Mouse (Mus musculus) retina, postnatal 1 day (tissue): ENCODE results near the gene Dnajb1.
A peak's percentile ranks its signal among the peaks of the same experiment; 100 is the strongest.
"Not testable (repeated sequence)": the region's sequence is repeated elsewhere in the genome, so short reads cannot be mapped to it uniquely, and the experiment has no call there.

Experiments used
- DNase-seq: peaks from one replicate; pipeline ENCODE4 v3.0.0-alpha.2; 2012

The Dnajb1 gene

GRCm38 (mm10) chr8:83607661-83608397, at the start of gene Dnajb1, which contains the start of gene Tecr:
Gene Dnajb1 (plus strand): TSS chr8:83608193.
Gene Tecr (minus strand): TSS chr8:83607971.
- DNase-seq: peak; percentile 99

- no peak for DNase-seq
Observed at GRCm38 (mm10) chr8:83562669-83563068, 45.3 kb upstream of the Dnajb1 start.

GRCm38 (mm10) chr8:83563246-83563645, 44.7 kb upstream of the Dnajb1 start:
- DNase-seq: no peak

GRCm38 (mm10) chr8:83565731-83566375, 42.1 kb upstream of the Dnajb1 start:
- peak; percentile 62 for DNase-seq

- DNase-seq: peak; percentile 96
Observed at GRCm38 (mm10) chr8:83566469-83567395, 41.3 kb upstream of the Dnajb1 start, which contains the start of gene Ndufb7. Gene Ndufb7 (plus strand): TSS chr8:83566671.

DNA sequence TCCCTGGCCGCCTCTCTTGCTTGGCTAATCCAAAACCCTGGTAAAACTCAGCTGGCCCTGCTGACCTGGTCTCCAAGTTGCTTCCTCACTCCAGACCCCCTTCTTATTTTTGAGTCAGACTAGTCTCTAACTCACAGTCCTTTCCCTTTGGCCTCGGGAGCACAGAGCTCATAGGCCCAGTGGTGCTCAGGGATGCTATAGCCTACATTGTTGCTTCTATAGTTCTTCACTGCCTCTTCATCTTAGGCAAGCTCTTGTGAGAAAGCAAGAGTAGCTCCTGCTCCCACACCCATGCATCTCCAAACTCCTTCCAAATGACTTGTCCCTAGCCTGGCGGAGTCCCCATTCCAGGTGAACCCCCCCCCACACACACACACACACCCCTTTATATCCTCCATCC, 40.3 kb upstream of the Dnajb1 start:
- DNase-seq: no peak

- DNase-seq: no peak
Observed at GRCm38 (mm10) chr8:83568128-83568527, 39.9 kb upstream of the Dnajb1 start.

- DNase-seq: no peak
Observed at GRCm38 (mm10) chr8:83568755-83569154, 39.2 kb upstream of the Dnajb1 start.

- DNase-seq: no peak
Observed at GRCm38 (mm10) chr8:83569165-83569564, 38.8 kb upstream of the Dnajb1 start.

DNA sequence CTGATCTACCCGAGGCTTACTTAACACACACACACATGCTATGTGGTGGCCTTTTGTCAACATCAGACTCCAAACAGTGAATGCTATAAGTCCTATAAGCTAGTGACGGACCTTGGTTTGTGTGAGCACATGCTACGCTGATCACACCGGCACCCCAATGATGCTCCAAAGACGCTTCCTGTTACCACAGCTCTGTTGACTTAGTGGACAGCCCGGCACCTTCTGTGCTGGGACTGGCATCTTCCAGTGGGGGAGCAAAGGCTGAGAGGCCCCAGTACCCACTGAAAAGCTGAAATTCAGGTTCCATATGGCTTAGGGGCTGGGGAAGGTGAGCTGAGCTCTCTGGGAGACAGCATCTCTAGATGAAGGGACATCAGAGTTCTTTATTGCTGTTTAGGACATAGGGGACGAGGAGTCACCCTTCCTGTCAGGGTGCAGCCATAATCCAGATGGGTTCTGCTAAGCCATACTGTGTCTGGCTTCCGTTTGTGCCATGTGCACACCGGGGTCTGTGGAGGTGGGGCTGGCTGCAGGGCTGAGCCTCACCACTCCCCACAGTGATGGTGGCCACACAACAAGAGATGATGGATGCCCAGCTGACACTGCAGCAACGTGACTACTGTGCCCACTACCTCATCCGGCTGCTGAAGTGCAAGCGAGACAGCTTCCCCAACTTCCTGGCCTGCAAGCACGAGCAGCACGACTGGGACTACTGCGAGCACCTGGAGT, 37.6 kb upstream of the Dnajb1 start:
- no peak for DNase-seq

DNA sequence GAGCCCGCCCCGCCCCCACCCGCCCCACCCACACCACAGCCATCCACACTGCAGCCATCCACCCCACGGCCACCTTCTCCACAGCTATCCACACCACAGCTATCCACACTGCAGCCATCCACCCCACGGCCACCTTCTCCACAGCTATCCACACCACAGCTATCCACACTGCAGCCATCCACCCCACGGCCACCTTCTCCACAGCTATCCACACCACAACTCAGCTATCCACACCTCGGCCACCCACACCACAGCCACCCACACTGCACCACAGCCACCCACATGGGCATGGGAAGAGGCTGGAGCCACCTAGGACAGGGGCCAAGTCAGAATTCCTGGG, 37.0 kb upstream of the Dnajb1 start:
- DNase-seq: not testable (repeated sequence)

GRCm38 (mm10) chr8:83571791-83572190, 36.2 kb upstream of the Dnajb1 start:
- DNase-seq: no peak

DNA sequence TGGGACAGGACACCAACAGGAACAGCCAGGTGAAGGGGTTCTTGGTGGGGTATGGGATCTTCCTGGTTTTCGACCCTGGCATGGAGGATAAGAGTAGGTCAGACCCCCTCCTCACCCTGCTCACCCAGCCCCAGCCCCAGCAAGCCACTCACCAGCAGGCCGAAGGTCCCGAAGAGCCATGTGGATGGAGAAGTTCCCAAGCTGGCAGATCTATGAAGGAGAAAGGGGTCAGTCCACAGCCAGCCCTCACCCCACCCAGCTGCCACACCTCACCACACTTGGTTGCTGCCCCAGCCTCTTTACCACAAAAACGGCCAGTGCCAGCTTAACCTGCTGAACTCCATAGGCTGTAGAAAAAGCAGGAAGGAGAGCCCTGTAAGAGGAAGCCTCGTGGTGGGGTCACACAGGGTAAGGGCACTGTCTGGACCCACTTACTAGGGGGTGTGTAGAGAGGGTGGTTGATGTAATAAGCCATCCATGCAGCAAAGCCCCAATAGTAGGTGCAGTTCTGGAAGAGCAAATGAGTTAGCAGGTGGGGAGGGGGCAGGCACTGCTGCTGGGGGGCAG, 35.7 kb upstream of the Dnajb1 start:
- no peak for DNase-seq

GRCm38 (mm10) chr8:83573140-83573875, 34.7 kb upstream of the Dnajb1 start:
- no peak for DNase-seq

DNA sequence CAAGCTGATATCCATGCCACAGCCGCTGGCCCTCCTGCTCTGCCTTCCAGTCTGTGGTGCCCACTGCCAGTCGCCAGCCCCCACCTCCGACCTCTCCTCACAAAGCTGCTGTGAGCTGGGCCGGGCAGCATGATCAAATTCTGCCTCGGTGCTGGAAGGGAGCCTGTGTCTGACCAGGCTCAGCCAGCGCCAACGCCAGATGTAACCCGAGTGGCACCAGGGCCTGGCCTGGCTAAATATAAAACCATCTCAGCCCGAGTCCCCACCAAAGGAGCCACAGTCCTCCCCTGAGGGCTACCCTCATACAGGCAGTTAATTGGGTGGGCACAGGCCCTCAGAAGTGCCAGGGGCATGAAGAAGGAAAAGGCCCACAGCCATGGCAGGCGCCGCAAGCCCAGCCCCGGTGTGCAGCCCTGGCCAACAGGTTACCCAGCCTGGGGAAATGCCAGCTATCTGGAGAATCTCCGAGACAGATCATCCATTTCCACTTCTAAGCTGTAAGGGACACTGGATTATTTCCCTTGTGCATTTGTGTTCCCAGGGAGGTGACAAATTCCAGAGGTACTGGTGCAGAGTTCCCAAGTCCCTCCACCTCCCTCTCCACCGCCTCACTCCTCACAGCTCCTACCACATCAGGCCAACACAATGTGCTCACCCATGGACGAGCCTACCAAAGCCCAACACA, 33.2 kb upstream of the Dnajb1 start:
- no peak for DNase-seq

- DNase-seq: no peak
Observed at GRCm38 (mm10) chr8:83575561-83576515, 32.2 kb upstream of the Dnajb1 start.

DNA sequence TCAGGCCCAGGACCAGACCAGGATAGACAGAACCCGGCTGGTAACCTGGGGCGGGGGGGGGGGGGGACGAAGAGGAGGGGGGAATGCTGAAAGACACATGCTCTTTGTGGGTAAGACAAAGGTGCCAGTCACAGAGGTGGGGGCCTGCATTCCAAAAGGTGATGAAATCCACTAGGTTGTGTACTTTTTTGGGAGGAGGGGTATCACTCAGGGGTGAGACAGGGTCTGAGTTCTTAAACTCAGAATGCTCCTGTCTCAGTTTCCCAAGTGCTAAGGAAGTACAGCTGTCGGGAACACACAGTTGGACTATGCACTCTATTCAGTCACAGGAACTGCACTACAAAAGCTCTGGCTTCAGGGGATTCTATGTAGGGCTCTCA, 31.5 kb upstream of the Dnajb1 start:
- DNase-seq: no peak

- DNase-seq: no peak
Observed at GRCm38 (mm10) chr8:83576921-83577320, 31.1 kb upstream of the Dnajb1 start.

GRCm38 (mm10) chr8:83577384-83577791, 30.6 kb upstream of the Dnajb1 start:
- no peak for DNase-seq
